Mouse (Mus musculus): Measurements from ENCODE around the gene Prss38. TPM values are rescaled to one million over a fixed set of nuclear protein-coding genes. Genes with fewer than 3 reads are reported as not detected.

Prss38 gene
- not detected for total RNA-seq (2021)
- long read RNA-seq, experiment 1 = 0 reads
- long read RNA-seq, experiment 2 = 0 reads

- DNase-seq (ENCODE audit: low spot score in 2 of 2) = no peak
Measured at GRCm38 (mm10) chr11:59375475-59375874, at the start of gene Prss38. Gene Prss38, minus strand, starts transcription at chr11:59375657.

- DNase-seq (ENCODE audit: low spot score in 2 of 2) = no peak
Measured at GRCm38 (mm10) chr11:59423010-59423588, 47.6 kb upstream of the Prss38 start.

- no peak for DNase-seq (ENCODE audit: low spot score in 2 of 2)
Measured at GRCm38 (mm10) chr11:59421967-59422366, 46.5 kb upstream of the Prss38 start.

GRCm38 (mm10) chr11:59421436-59421835 is 46.0 kb upstream of the Prss38 start:
- DNase-seq (ENCODE audit: low spot score in 2 of 2) = no peak

- no peak for DNase-seq (ENCODE audit: low spot score in 2 of 2)
Measured at GRCm38 (mm10) chr11:59418708-59419107, 43.3 kb upstream of the Prss38 start.

GRCm38 (mm10) chr11:59412999-59413863 is 37.8 kb upstream of the Prss38 start:
- DNase-seq (ENCODE audit: low spot score in 2 of 2) = no peak

- no peak for DNase-seq (ENCODE audit: low spot score in 2 of 2)
Measured at GRCm38 (mm10) chr11:59412058-59412457, 36.6 kb upstream of the Prss38 start.

GRCm38 (mm10) chr11:59410851-59411250 is 35.4 kb upstream of the Prss38 start:
- DNase-seq (ENCODE audit: low spot score in 2 of 2) = no peak

- DNase-seq (ENCODE audit: low spot score in 2 of 2) = no peak
Measured at GRCm38 (mm10) chr11:59405761-59406160, 30.3 kb upstream of the Prss38 start.

- DNase-seq (ENCODE audit: low spot score in 2 of 2) = no peak
Measured at GRCm38 (mm10) chr11:59400876-59401275, 25.4 kb upstream of the Prss38 start.

GRCm38 (mm10) chr11:59399830-59400229 is 24.4 kb upstream of the Prss38 start:
- no peak for DNase-seq (ENCODE audit: low spot score in 2 of 2)

GRCm38 (mm10) chr11:59397536-59398371 is 22.3 kb upstream of the Prss38 start:
- no peak for DNase-seq (ENCODE audit: low spot score in 2 of 2)

- DNase-seq (ENCODE audit: low spot score in 2 of 2) = no peak
Measured at GRCm38 (mm10) chr11:59394451-59394850, 19.0 kb upstream of the Prss38 start.

GRCm38 (mm10) chr11:59393591-59393990 is 18.1 kb upstream of the Prss38 start:
- DNase-seq (ENCODE audit: low spot score in 2 of 2) = no peak

- DNase-seq (ENCODE audit: low spot score in 2 of 2) = no peak
Measured at GRCm38 (mm10) chr11:59392300-59392699, 16.8 kb upstream of the Prss38 start.

- no peak for DNase-seq (ENCODE audit: low spot score in 2 of 2)
Measured at GRCm38 (mm10) chr11:59390470-59390869, 15.0 kb upstream of the Prss38 start.

GRCm38 (mm10) chr11:59389617-59390016 is 14.2 kb upstream of the Prss38 start:
- no peak for DNase-seq (ENCODE audit: low spot score in 2 of 2)

- DNase-seq (ENCODE audit: low spot score in 2 of 2) = no peak
Measured at GRCm38 (mm10) chr11:59388806-59389205, 13.3 kb upstream of the Prss38 start.

GRCm38 (mm10) chr11:59387471-59387870 is 12.0 kb upstream of the Prss38 start:
- no peak for DNase-seq (ENCODE audit: low spot score in 2 of 2)

GRCm38 (mm10) chr11:59385123-59385522 is 9.7 kb upstream of the Prss38 start:
- DNase-seq (ENCODE audit: low spot score in 2 of 2) = no peak

GRCm38 (mm10) chr11:59384441-59384959 is 9.0 kb upstream of the Prss38 start:
- DNase-seq (ENCODE audit: low spot score in 2 of 2) = no peak
